Mouse (Mus musculus) central nervous system, embryonic 14 days (tissue): Measurements from ENCODE around the gene Prl7a2. TPM values are rescaled to one million over a fixed set of nuclear protein-coding genes. Genes with fewer than 3 reads are reported as not detected.

Experiments
- polyA plus RNA-seq: library from polyadenylated mRNA; depleted of rRNA; stranded (reverse); fragments of >200 nt; gene quantifications from 2 replicates; pipeline ENCODE4 v1.2.3, GENCODE M21; 2012; rRNA removed

The Prl7a2 gene
- polyA plus RNA-seq: not detected in 2 replicates

DNA sequence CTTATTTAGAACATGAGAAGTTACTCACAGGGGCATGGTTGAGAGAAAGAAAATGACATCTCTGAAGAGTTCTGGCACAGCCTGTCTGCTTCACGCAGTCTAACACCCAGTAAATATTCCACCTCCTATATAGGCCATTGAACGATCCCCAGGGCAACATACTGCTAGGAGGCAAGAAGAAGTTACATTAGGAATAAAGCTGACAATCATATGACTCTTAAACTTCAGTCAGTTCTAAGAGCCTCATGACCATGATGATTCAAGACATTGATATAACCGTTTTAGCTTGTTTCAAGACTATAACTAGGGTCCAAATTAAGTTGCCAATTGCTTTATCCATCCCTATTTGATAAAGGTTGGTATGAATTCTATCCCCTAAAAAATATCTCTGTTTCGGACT, at the start of gene Prl7a2:
Gene Prl7a2 (minus strand): TSS at position 101 of the 400 bp plus-strand sequence.

DNA sequence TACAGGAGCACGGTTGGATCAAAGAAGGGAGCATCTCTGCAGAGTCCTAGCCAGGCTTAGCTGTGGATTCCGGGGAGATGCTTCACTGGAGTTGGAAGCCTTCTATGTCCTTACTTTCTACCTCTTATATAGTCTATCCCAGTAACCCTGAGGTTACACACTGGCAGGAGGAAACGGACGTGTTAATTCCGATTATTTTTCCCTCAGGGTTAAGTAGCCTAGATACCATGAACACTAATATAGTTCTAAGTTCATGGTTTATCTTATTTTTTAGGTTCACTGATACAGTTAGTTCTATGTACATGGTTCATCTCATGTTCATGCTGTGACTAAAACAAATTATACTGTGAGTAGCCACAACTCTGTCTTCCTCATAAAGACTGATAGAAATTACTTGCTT, 48.8 kb upstream of the Prl7a2 start, which contains the start of gene Prl7d1:
Gene Prl7d1 (minus strand): TSS at position 101 of the 400 bp plus-strand sequence.

DNA sequence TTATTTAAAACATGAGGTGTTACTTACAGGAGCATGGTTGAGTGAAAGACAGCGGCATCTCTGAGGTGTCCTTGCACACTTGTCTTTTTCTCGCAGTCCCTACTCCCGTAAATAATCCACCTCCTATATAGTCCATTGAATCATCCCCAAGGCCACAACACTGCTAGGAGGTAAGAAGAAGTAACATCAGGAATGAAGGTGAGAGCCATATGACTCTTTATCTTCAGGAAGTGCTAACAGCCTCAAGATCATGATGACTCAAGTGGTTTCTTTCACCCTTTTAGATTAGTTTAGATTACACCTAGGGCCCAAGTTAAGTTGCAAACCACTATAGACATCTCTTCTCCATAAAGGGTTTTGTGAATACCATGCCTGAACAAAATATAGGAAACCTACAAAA, 25.4 kb downstream of the Prl7a2 start, which contains the start of gene Prl7a1:
Gene Prl7a1 (minus strand): TSS at position 101 of the 400 bp plus-strand sequence.

DNA sequence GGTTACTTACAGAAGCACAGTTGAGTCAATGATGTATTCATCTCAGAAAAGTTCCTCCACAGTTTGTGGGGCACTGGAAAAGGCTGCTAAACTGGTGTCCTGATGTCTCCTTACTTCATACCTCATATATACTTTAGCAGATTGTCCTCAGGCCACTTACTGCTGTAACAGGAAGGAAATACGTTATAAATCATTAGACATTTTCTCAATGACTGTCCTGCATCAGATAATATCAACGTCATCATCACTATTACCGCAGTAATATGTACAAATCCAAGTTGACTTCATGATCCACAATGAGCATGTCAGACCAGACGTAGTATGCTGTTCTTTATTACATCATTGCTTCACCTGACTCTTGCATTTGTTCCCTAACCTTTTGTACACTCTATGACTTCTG, 57.4 kb downstream of the Prl7a2 start, which contains the start of gene Prl7b1:
Gene Prl7b1 (minus strand): TSS at position 101 of the 400 bp plus-strand sequence.

Other genes starting within 250 kb of the Prl7a2 start
- not detected in 2 replicates for gene Prl8a6, start 229.3 kb downstream of the Prl7a2 start, polyA plus RNA-seq
- not detected in 2 replicates for gene Prl8a8, start 154.8 kb downstream of the Prl7a2 start, polyA plus RNA-seq
- not detected in 2 replicates for gene Prl8a9, start 103.4 kb downstream of the Prl7a2 start, polyA plus RNA-seq
- gene Prl8a1, start 85.9 kb downstream of the Prl7a2 start, polyA plus RNA-seq: not detected in 2 replicates
- not detected in 2 replicates for gene Prl7b1, start 57.5 kb downstream of the Prl7a2 start, polyA plus RNA-seq
- gene Prl7a1, start 25.5 kb downstream of the Prl7a2 start, polyA plus RNA-seq: not detected in 2 replicates
- gene Prl7d1, start 48.7 kb upstream of the Prl7a2 start, polyA plus RNA-seq: not detected in 2 replicates
- not detected in 2 replicates for gene Prl7c1, start 112.8 kb upstream of the Prl7a2 start, polyA plus RNA-seq
- not detected in 2 replicates for gene Prl2a1, start 133.6 kb upstream of the Prl7a2 start, polyA plus RNA-seq
- gene Prl2c1, start 181.3 kb upstream of the Prl7a2 start, polyA plus RNA-seq: not detected in 2 replicates